Mouse (Mus musculus) ES-Bruce4 (cell line): ENCODE results near the gene Fbxl17.

Source experiments
- CTCF ChIP-seq: IDR thresholded peaks from one replicate; pipeline ENCODE4 v1.8.1; 2011; ENCODE audit warnings: low read depth, low read length
- EP300 ChIP-seq: IDR thresholded peaks from 2 replicates; pipeline ENCODE4 v1.6.1; 2011; ENCODE audit warnings: low read depth, low read length; ENCODE audit not compliant: insufficient read depth

DNA sequence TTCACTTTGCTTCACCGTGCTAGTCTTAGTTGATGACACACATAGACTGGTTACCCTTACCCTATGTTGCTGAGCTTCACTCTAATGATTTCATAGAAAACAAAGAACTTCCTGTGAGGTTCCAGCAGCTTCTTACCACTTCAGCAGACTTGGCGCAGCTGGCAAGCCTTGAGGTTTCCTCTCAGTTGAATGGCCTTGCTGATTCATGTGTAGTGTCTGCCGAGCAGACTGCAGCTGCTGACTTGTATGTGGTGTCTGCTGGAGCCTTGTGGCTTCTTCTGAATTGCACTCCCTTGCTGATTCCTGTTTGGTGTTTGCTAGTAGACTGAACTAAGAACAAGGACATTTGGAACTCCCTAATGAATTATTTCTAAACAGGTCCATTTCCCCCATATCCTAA, 137.6 kb downstream of the Fbxl17 start:
- TF ChIP-seq CTCF (no peak), EP300 (no peak)
